Mouse (Mus musculus) heart, postnatal 0 days (tissue): ENCODE measurements at regions not wholly inside any gene's neighbourhood (a gene's known extent, or its start where the extent isn't known, plus 50 kb on each side); places are given as distances from the start of the nearest gene placed in this dataset.

Experiments
- CTCF ChIP-seq: IDR thresholded peaks from 2 replicates; pipeline ENCODE4 v1.5.1; 2016; ENCODE audit warnings: antibody characterized with exemption, control low read depth, low read depth
- EP300 ChIP-seq: IDR thresholded peaks from 2 replicates; pipeline ENCODE4 v1.6.1; 2016; ENCODE audit warnings: antibody characterized with exemption, low read depth

DNA sequence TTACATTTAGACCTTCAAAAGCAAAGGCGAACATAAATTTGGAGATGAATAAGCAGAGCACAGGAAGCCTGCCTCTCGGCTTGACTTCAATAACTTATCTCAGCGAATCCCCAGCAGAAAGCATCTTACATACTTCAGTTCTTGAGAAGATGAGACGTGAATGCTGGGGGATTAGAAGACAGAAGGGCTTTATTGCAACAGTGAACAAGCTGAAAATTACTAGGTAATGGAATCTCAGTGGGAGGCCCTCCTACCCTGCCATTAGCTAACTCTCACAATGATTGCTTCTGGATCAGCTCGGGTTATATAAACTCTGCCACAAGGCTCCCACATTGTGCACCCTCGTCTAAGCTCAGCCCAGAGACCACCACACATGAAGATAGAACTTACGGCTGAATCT, 770.9 kb upstream of the Auts2 start:
- TF ChIP-seq EP300 (no peak), CTCF (no peak)
